Mouse (Mus musculus): Measurements from ENCODE around the gene Abcc8.
"Not testable (repeated sequence)": the region's sequence is repeated elsewhere in the genome, so short reads cannot be mapped to it uniquely, and the experiment has no call there.

Abcc8 gene

DNA sequence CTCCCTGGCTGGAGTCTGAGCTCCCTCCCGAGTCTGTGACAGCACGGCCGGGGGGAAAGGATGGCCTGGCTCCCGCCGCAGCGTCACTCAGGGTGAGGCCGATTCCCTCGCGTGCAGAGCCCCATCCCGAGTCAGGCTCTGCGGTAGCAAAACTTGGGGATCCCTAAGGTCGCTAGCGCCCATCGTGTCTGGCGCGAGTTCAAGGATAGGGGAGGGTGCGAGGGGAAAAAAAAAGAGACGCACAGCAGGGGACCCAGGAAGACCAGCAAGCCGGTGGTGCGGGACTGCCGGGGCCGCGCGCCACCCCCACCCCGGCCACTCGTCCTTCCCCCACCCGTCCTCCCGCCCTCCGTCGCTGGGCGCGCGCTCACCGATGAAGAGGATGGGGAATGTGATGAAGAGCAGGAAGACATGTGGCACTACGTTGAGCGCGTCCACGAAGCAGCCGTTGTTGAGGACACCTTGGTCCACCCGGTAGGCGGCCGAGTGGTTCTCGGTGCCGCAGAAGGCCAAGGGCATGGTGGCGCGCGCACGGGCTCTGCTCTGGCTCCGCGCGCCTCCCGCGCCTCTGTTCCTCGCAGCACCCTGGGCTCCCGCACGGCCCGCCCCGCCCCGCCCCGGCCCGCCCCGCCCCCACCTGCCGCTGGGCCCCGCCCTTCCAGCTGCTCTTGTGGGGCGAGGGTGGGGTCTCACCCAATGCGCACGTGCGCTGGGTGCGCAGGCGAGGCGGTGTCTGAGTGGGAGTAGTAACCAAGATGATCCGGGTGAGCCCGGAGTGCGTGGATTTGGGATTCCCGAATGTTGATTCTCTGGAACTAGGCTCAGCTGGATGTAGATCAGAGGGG, at the start of gene Abcc8:
TSS of gene Abcc8 (minus strand) at position 603 of the 845 bp plus-strand sequence.
- DNase-seq (ENCODE audit: low spot score in 2 of 2), result no peak

DNA sequence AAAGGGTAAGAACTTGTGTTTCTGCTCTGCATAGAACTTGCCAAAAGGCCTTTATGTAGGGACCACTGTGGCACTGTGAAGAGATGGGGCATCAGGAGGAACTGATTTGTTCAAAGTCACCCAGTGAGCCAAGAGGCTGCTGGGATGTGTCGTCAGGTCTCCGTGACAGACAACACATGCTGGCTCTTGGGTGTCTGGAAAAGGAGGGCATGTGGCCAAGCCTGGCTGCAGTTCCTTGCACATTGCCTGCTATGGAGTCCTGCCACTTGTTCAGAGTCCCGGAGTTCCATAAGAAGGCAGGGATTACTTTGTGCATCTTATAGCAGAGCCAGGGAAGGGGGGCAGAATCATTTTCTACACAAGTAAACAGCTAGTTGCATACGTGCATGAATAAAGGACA, 47.1 kb upstream of the Abcc8 start:
- no peak for DNase-seq (ENCODE audit: low spot score in 2 of 2)

DNA sequence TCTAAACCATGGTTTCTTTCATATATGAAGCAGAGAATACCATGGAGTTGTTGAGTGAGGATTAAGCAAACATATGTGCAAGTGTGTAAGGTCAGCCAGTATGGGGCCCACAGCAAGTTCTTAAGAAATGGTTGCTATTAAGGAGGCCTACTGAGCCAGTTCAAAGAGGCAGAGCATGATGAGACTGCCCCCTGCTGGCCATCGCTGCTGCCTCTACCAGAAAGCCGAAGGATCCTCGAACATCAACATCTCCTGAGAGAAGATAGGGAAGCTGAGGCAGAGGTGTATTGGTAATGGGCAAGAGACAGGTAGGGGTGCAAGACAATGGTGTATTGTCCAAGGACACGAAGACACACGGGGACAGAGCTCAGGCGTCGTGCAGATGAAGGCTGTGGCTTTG, 46.4 kb upstream of the Abcc8 start:
- DNase-seq (ENCODE audit: low spot score in 2 of 2), result peak in 1 of 2 experiments; percentile 29

DNA sequence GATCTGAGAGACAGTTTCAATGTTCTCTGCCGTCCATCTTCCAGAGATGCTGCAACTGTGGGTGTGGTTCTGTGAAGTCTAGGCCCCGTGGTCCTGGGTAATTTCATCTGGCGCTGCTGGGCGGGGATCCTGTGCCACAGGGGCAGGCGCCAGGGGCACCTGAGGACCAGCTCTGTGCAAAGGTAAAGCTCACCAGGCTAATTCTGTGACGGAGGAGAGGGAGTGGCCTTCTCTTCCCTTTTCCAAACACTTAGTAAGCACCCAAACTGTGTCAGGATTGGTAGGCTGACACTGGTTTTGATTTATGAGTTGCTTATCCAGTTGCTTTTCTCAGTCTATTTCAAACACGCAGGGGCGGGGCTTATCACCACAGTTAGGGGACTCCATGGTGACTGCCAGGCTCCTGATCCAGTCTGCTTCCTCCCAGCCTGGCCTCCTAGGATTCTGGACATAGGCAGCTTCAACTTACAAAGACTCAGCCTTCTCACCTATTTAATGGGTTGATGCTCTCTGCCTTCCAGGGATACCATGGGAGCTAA, 40.8 kb upstream of the Abcc8 start:
- no peak for DNase-seq (ENCODE audit: low spot score in 2 of 2)

DNA sequence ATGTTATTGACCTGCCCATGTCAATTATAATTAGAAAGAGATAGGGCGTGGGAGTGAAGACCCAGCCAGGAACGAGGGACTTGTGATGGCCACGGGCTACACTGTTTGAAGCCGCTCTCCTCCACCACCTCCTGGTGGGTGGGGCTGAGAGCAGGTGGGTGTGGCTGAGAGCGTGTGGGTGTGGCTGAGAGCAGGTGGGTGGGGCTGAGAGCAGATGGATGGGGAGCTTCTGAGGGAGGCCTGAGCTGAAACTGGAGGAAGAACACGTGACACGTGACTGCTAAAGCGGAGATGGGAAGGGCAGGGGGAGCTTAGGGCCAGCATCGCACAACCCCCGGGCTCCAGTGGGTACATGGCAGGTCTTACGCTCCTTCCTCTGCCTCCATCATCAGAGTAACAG, 38.6 kb upstream of the Abcc8 start:
- DNase-seq (ENCODE audit: low spot score in 2 of 2), result no peak

DNA sequence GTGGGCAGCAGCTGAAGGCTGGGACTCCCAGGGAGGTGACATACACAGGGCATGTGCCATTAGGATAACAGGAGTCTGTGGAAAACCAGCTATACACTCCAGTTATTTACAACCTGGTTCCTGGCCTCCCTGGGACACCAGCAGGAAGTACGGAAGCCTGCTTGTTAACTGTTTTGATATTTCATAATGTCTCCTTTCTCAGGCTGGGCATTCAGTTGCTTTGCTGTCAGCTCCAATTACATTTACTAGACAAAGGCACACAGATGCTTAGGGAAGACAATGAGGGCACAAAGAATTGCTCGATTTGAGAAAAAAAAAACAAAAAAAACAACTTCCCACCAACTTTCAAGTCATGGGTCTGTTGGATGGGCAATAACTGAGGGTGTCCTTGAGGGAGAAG, 36.6 kb upstream of the Abcc8 start:
- DNase-seq (ENCODE audit: low spot score in 2 of 2), result no peak

DNA sequence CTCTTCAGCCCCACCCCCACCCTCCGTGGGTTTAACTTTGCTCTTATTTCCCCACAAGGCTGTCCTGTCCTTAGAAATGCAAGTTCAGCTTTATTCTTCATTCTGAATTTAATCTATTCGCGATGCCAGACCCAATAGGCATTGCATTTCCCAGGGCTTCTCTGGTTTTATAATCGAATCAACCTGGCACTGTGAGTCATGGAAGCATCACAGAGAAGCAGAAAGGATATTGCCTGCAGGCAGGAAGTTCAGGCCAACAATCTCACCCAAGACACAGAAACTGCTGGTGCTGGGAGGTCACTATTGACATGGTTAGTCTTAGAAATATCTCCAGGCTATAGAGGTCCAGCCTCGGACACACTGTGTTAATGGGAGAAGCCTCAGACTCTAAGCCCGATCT, 30.4 kb upstream of the Abcc8 start:
- no peak for DNase-seq (ENCODE audit: low spot score in 2 of 2)

DNA sequence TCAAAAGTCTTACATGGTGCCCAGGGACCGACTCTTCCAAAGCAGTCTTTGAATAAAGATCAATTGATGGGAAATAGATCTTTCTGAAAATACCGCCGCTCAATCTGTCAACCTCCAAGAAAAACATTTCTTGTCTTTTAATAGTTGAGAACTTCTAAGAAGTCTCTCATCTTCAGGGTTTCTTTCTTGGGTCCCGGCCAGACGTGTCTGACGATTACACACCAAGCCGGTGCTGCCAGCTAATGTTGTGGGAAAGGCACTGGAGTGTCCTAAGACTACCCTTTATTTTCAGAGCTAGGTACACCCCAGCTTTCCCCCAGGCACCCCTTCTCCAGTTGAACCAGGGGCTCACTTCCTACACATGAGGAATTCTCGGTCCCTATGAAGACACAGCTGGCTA, 28.3 kb upstream of the Abcc8 start:
- DNase-seq (ENCODE audit: low spot score in 2 of 2), result no peak

DNA sequence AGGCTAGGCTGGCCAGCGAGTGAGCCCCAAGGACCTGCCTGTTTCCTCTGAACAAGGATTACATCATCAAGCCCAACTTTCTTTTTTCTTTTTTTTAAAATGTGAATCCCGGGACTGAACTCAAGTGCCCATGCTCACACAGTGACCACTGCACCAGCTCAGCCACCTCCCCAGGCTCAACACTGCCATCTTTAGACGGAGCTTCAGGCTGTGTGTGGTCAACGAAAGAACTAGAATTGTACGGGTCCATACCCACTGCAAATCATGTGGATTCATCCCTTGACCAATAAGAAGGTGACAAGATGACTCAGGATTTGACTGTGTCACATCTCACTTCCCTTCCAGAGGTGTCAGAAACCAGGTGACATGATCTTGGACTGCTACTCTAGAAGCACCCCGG, 24.9 kb upstream of the Abcc8 start:
- DNase-seq (ENCODE audit: low spot score in 2 of 2), result no peak

DNA sequence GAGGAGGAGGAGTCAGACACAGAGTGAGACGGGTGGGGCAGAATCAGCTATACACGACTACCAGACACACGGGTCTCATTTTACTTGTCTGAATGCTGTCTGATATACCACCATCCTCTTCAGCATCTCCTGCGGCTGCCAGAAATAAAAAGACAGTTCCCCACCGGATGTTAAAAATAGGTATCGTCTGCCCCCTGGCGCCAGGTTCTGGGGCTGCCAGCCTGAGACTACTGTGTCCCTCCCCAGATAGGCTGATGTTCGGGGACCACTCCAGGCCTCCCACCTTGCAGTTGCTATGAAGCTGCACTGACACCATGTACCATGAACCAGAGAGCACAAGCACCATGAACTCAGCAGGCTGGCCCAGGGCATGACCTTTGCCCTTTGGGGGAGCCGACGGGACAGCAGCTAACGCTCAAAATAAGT, 24.2 kb upstream of the Abcc8 start:
- DNase-seq (ENCODE audit: low spot score in 2 of 2), result peak in 1 of 2 experiments; percentile 40

DNA sequence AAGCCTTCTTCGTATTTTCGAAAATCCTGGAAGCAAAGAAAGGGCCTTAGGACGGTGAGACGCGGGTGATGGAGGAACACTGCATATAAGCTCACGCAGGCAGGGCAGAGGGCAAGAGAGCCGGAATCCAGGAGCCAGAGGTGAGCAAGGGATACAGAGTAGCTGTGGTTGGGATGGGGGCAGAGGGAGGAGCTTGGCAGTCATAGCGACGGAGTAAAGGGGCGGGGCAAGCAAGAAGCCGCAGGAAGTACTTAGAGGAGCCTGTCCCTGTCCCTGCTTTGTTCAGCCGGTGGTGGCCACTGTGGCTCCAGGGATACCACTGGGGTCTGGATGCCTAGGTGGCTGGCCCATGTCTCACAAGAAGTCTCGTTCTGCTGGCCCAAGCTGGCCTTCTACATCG, 21.8 kb upstream of the Abcc8 start:
- DNase-seq (ENCODE audit: low spot score in 2 of 2), result no peak

DNA sequence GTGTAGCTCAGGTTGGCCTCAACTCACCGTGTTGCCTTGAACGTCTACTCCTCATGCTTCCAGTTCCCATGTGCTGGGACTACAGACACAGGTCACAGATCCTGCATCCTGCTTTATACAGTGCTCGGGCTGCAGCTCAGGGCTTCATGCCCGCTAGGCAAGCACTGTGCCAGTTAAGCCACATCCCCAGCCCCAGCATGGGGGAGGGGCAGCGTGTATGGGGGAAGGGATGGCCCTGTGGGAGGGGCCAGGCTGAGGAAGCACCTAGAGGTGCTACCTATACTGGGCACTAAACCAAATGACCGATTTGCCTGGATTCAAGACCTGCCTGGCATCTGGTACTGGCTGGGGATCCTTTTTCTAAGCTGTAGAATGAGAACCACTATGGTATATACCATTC, 20.2 kb upstream of the Abcc8 start:
- no peak for DNase-seq (ENCODE audit: low spot score in 2 of 2)

DNA sequence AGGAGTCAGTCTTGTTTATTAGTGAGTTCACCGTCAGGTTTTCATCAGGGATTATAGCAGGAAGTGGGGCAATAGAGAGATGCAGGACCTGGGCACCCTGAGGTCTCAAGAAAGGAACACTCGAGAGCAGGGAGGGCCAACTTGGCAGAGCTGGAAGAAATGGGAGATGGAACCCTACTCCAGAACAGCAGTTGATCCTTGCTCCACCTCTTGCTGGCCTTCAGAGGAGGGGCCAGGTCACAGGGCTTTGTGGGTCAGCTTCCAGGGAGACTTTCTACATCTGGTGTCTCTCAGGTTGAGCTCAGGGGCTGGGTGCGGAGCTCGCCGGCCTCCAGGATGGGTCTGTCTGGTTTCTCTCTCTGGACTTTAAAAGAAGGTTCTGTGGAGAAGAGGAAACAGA, 15.5 kb upstream of the Abcc8 start:
- DNase-seq (ENCODE audit: low spot score in 2 of 2), result no peak

DNA sequence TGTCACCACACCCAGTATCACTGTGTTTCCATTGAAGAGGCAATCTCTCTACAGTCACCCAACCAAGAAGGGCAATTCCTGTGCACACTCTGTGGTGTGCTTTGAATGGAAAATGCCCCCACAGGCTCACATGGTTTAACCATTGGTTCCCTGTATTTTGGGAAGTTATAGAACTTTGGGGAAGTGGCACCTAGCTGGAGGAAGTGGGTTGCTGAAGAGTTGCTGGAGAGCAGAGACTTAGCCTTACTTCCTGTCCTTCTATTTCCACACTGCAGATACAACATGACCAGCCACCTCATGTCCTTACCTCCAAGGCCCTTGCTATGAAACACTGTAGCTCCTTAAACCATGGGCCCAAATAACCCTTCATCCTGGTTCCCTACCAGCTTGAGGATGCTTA, 4.4 kb upstream of the Abcc8 start:
- DNase-seq (ENCODE audit: low spot score in 2 of 2), result no peak

DNA sequence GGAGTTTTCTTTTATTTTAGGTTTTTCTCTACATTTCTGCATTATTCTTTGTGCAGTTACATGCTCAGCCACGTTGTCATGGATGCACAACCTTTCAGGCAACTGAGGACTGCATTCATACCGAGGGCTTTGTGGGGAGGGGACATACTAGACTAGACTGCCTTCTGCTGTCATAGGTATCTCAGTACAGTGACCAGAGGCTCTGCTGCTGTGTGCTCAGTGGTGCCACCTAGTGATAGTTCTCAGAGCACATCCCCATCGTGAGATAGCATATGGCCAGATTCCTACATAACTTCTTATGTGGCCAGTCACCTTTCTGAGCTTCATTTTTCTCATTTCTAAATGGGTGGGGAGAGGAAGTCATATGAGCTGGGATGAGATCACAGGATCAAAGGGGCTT, 1.8 kb upstream of the Abcc8 start:
- peak in 1 of 2 experiments; percentile 15 for DNase-seq (ENCODE audit: low spot score in 2 of 2)

DNA sequence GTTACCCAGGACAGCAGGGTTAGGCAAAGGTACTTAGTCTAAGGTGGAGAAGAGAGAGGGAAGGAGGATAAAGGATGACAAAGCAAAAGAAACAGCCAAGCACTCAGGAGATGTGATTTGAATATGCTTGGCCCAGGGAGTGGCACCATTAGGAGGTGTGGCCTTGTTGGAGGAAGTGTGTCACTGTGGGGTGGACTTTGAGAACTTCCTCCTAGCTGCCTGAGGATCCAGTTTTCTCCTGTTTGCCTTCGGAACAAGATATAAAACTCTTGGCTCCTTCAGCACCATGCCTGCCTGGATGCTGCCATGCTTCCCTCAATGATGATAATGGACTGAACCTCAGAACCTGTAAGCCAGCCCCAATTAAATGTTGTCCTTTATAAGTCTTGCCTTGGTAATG, 10.9 kb downstream of the Abcc8 start:
- DNase-seq (ENCODE audit: low spot score in 2 of 2), result not testable (repeated sequence)

DNA sequence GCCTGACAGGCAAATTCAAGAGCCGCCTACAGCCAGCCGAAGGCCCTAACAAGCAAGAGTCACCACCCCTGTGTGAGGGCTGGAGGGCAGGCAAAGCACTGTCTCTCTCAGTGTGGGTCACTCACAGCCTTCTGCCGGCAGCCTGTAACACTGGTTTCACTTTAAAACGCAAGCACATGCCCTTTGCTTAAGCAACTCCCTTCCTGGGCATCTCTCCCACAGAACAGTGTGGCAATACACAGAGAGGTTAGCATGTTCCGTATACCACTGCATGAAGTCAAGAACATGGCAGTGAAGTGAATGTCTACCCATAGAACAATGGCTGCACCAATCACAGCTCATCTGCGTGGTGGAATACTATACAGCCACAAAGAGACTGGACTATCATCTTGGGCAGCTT, 11.4 kb downstream of the Abcc8 start:
- DNase-seq (ENCODE audit: low spot score in 2 of 2), result no peak

DNA sequence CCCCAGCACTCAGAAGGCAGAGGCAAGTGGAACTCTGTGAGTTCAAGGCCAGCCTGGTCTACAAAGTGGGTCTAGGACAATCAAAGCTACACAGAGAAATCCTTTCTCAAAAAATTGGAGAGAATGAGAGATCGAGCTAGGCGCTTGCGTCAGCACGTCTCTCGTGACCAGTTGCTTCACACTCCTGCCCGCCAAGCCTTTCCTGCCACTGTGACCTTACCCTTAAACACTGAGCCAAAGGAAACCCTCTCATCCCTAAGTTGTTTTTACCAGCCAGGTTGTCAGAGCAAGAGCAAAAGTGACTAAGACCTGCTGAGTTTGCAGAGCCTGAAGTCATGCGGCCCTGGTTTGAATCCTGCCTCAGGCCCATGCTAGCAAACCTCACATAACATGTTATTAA, 11.9 kb downstream of the Abcc8 start:
- DNase-seq (ENCODE audit: low spot score in 2 of 2), result no peak

DNA sequence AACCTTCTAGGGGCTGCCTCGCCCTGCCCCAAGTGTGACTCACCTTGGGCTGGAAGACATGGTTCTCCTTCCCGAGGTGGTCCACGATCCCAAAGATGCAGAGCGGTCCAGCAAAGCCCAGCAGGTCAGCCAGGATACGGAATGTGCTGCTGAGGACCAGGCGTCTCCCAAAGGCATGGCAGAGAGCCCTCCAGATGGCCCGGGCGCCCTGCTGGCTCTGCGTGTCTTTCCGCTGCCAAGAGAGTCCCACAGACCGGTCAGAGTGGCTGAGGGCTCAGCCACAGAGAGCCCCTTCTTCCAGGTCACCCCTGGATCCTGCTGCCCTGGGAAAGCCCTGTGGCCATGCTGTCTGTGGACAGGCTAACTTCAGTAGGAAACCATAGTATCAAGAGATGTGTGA, 14.0 kb downstream of the Abcc8 start:
- no peak for DNase-seq (ENCODE audit: low spot score in 2 of 2)

DNA sequence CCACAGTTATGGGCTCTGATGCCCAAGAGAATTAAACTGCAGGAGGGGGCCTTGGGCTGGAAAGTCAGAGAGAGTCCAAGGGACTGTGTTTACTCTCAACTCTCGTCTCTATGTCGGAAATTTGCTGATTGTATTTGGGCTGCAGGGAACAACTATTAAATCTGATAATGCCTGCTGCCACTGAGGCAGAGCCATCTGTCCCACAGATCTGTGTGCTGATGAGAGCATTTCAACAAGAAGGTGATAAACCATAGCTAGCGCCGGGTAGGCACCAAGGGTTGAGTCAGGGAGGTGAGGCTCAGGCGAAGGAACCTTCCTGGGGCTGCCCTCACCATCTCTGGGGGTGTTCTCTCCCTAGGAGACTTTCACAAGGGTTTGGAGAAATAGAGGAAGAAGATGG, 17.1 kb downstream of the Abcc8 start:
- no peak for DNase-seq (ENCODE audit: low spot score in 2 of 2)

DNA sequence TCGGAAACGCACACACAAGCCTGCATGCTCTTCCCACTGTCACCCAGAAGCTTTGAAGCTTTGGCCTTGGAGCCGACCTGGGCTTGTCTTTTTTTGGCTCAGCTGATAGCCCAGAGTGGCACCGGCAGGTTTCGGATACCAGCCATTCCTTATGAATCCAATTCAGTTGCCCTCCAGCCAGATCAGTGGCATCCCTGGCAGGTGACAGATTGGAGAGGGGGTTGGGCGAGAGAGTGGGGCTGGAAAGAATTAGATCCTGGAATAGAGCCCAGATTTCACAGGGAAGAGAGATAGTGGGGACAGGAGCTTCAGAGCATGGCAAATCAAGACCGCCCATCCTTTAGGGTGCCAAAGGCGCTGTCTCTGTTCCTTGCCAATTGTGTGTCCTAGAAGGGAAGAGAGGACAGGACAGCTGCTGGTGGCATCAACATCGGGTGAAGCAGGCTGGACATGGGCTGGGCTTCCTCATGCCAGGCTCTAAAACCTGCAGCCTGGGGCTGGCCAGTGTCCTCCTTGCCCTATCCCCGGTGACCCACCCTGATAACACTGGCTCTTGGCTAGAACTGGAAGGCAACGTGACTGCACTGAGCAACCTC, 17.6 kb downstream of the Abcc8 start:
- no peak for DNase-seq (ENCODE audit: low spot score in 2 of 2)

DNA sequence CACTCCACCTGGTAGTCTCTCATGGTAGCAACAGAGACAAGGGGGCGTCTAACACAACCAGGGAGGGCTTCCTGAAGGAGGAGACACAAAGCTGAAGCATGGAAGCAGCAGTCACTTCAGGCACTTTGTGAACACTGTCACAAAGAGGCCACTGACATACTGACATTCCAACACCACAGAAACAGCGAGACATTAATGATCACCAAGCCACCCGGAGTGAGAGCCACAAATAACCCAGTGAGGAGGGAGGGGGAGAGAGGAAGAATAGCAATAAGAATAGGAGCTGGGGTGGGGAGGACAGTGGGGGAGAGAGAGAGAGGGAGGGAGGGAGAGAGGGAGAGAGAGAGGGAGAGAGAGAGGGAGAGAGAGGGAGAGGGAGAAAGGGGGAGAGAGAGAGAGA, 18.2 kb downstream of the Abcc8 start:
- DNase-seq (ENCODE audit: low spot score in 2 of 2), result no peak

DNA sequence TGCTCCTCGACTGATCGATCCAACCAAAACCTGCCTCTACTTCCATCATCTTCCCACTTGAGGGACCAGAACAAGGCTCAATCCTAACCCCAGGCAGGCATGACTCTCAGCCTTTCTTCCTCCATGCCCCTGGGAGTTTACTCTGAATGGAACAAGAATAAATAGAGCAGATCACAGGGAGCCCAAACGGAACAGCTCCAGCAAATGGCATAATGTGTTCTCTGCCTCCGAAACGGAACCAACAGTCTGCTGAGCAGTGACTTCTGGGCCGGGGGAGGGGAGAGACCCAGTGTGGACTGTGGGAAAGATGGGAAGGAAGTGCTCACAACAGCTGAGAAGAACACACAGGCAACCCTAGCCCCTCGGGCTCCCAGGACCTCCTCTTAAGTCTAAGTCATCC, 22.1 kb downstream of the Abcc8 start:
- DNase-seq (ENCODE audit: low spot score in 2 of 2), result no peak

Data from spleen, postnatal 14 days (tissue).